Mouse (Mus musculus): ENCODE data around the gene Olfr613.

- TF ChIP-seq ZNF384 (IDR thresholded peaks at IDR 0.05; ENCODE audit: low read depth, low read length) = no peak
- no peak for TF ChIP-seq MAFK (IDR thresholded peaks at IDR 0.05; ENCODE audit: insufficient read depth, low read depth, low read length)
Measured at GRCm38 (mm10) chr7:103600275-103600674, 52.4 kb downstream of the Olfr613 start, which contains the start of gene Olfr619.

Data from ES-E14 (cell line).